Mouse (Mus musculus) stomach, embryonic 16.5 days (tissue): ENCODE data around the gene Bptf. TPM values are rescaled to one million over a fixed set of nuclear protein-coding genes. Genes with fewer than 3 reads are reported as not detected.
"Not testable (repeated sequence)": the region's sequence is repeated elsewhere in the genome, so short reads cannot be mapped to it uniquely, and the experiment has no call there.

Experiments used
- ATAC-seq: fragments of 200-750 bp; cut with Nextera tagmentation; 2 replicates; pipeline ENCODE4 v1.8.0; 2017; ENCODE audit warnings: moderate number of reproducible peaks, moderate TSS enrichment; ENCODE audit not compliant: insufficient read depth, low FRiP score
- H3K27ac ChIP-seq: fragments of 300-500 bp; sonication (generic); 2 replicates; pipeline ENCODE4 v1.5.1; 2014; ENCODE audit warnings: low read length
- H3K27me3 ChIP-seq: fragments of 300-500 bp; sonication (generic); 2 replicates; pipeline ENCODE4 v1.6.1; 2014; ENCODE audit warnings: low read length, control low read depth, mixed read lengths; ENCODE audit not compliant: control insufficient read depth, insufficient read depth
- H3K36me3 ChIP-seq: fragments of 300-500 bp; sonication (generic); 2 replicates; pipeline ENCODE4 v1.6.1; 2014; ENCODE audit warnings: low read length; ENCODE audit not compliant: control insufficient read depth, insufficient read depth
- H3K4me1 ChIP-seq: fragments of 300-500 bp; sonication (generic); 2 replicates; pipeline ENCODE4 v1.6.1; 2014; ENCODE audit warnings: low read length, control low read depth, mixed read lengths; ENCODE audit not compliant: control insufficient read depth, insufficient read depth
- H3K4me2 ChIP-seq: fragments of 300-500 bp; sonication (generic); 2 replicates; pipeline ENCODE4 v1.6.1; 2014; ENCODE audit warnings: low read depth, low read length, mixed read lengths
- H3K4me3 ChIP-seq: fragments of 300-500 bp; sonication (generic); replicated peaks from 2 replicates; pipeline ENCODE4 v1.5.1; 2014; ENCODE audit warnings: mild to moderate bottlenecking, low read length
- H3K9ac ChIP-seq: fragments of 300-500 bp; sonication (generic); 2 replicates; pipeline ENCODE4 v1.6.1; 2014; ENCODE audit warnings: low read length
- H3K9me3 ChIP-seq: fragments of 300-500 bp; sonication (generic); replicated peaks from 2 replicates; pipeline ENCODE4 v1.6.1; 2016; ENCODE audit warnings: low read length, control low read depth; ENCODE audit not compliant: control insufficient read depth
- WGBS: fragments of 180-500 bp; shearing (Covaris S2); extraction: QIAGEN DNeasy Blood & Tissue Kit; methylation state at CpG from one replicate; pipeline ENCODE4 v1.1.7; 2014; 5-methylcytosine and 5-hydroxymethylcytosine counted together
- polyA plus RNA-seq: library from polyadenylated mRNA; unstranded; fragments of >200 nt; fragmentation: Nextera tagmentation; extraction: Ambion mirVana; gene quantifications from 2 replicates; pipeline ENCODE4 v1.2.1, GENCODE M21; 2015

Bptf gene
- polyA plus RNA-seq, 1 experiment from 2014 or later, result 27.4 TPM

DNA sequence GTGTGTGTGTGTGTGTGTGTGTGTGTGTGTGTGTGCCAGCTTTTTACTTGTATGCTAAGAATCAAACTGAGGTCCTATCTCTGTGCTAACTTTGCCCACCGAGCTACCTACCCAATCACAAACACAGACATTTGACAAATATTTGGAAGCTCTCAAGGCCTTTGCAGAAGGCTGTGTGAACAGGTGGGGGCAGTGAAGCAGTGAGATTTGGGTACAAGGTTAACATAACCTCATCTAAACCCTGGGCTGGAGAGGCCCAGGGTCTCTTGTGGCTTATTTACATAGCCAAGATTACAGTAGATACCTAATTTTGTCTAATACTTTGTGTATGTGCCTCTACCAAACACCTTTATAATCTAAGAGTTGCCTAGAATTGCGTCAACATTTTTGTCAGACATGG is 10.5 kb upstream of the Bptf start:
- H3K4me2 ChIP-seq, result no peak overlapping the region
- no peaks in the 10 kb centered on the region for H3K4me1 ChIP-seq
- WGBS, result 76% methylated on average over 2 of the region's 2 CpGs
- H3K27ac ChIP-seq, result no peak overlapping the region
- no peaks in the 10 kb centered on the region for H3K9me3 ChIP-seq
- no peak overlapping the region for H3K9ac ChIP-seq
- ATAC-seq, result no peak
- no peaks in the 10 kb centered on the region for H3K36me3 ChIP-seq
- H3K27me3 ChIP-seq, result no peaks in the 10 kb centered on the region
- H3K4me3 ChIP-seq, result no peak overlapping the region

DNA sequence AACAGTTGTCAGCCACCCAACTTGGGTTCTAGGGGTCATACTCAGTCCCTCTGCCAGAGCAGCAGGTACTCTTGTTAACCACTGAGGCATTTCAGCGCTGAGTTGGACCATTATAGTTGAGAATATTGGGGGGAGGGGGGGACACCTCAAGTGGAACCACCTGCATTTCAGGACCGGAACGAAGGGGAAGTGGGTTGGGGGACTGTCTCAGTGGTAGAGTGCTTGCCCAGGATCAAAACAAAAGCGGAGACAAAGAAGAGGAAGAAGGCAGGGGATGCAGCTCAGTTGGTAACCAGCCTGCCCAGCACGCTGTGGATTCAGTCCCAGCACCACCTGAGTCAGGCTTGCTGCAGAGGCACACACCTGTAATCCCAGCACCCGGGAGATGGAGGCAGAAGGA is 8.8 kb upstream of the Bptf start:
- Histone ChIP-seq H3K9ac (no peak overlapping the region), H3K4me2 (no peak overlapping the region), H3K36me3 (no peaks in the 10 kb centered on the region), H3K9me3 (no peaks in the 10 kb centered on the region), H3K4me3 (no peak overlapping the region), H3K27me3 (no peaks in the 10 kb centered on the region), H3K27ac (no peak overlapping the region), H3K4me1 (no peaks in the 10 kb centered on the region)
- ATAC-seq, result no peak
- WGBS, result 29% methylated on average over 6 of the region's 6 CpGs

DNA sequence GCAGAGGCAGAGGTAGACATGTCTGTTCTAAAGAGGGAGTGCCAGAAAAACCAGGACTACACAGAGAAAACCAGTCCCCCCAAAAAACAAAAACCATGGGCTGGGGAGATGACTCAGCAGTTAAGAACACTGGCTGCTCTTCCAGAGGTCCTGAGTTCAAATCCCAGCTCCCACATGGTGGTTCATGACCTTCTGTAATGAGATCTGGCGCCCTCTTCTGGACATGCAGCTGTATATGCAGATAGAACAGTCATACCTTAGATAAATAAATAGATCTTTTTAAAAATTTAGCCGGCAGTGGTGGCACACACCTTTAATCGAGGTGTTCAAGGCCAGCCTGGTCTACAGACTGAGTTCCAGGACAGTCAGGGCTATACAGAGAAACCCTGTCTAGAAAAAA is 6.7 kb upstream of the Bptf start:
- no peaks in the 10 kb centered on the region for H3K4me1 ChIP-seq
- H3K27ac ChIP-seq, result no peak overlapping the region
- ATAC-seq, result no peak
- H3K4me2 ChIP-seq, result no peak overlapping the region
- H3K27me3 ChIP-seq, result no peaks in the 10 kb centered on the region
- H3K9ac ChIP-seq, result no peak overlapping the region
- 79% methylated on average over 3 of the region's 3 CpGs for WGBS
- no peak overlapping the region for H3K4me3 ChIP-seq
- H3K36me3 ChIP-seq, result no peaks in the 10 kb centered on the region
- no peaks in the 10 kb centered on the region for H3K9me3 ChIP-seq

DNA sequence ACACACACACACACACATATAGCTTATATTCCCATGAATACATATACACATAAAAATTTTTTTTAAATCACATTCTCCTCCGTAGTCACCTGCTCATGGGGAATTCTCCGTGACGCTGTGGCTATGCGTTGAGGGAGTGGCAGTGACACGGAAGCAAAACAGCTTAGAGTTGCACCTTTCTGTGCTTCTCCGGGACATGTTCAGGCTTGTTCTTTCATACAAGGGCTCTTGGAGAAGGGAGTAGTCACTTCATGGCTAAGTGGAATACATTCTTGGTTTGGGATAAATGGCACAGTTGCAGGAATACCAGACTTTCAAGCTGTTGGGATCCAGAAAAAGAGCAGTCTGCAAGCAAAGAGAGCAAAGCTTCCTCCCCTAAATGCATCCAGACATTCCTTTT is 5.7 kb upstream of the Bptf start:
- H3K4me1 ChIP-seq, result peaks cover 3% of the 10 kb centered on the region
- H3K27ac ChIP-seq, result no peak overlapping the region
- no peak overlapping the region for H3K4me3 ChIP-seq
- H3K36me3 ChIP-seq, result no peaks in the 10 kb centered on the region
- H3K27me3 ChIP-seq, result no peaks in the 10 kb centered on the region
- 83% methylated on average over 6 of the region's 6 CpGs for WGBS
- H3K9ac ChIP-seq, result no peak overlapping the region
- no peaks in the 10 kb centered on the region for H3K9me3 ChIP-seq
- no peak for ATAC-seq
- no peak overlapping the region for H3K4me2 ChIP-seq

DNA sequence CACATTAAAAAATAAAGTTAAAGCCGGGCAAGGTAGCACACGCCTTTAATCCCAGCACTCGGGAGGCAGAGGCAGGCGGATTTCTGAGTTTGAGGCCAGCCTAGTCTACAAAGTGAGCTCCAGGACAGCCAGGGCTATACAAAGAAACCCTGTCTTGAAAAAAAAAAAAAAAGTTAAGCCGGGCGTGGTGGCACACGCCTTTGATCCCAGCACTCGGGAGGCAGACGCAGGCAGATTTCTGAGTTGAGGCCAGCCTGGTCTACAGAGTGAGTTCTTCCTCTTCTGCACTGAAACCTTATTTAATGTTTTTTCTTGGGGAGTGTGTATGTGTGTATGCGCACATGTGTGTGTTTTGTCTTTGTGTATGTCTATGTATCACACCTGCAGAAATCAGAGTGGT is 4.5 kb upstream of the Bptf start:
- not testable (repeated sequence) for H3K4me1 ChIP-seq, H3K4me2 ChIP-seq, ATAC-seq, H3K4me3 ChIP-seq, H3K27me3 ChIP-seq, H3K36me3 ChIP-seq, H3K9me3 ChIP-seq, H3K9ac ChIP-seq, H3K27ac ChIP-seq
- 92% methylated on average over 10 of the region's 10 CpGs for whole genome bisulfite sequencing

DNA sequence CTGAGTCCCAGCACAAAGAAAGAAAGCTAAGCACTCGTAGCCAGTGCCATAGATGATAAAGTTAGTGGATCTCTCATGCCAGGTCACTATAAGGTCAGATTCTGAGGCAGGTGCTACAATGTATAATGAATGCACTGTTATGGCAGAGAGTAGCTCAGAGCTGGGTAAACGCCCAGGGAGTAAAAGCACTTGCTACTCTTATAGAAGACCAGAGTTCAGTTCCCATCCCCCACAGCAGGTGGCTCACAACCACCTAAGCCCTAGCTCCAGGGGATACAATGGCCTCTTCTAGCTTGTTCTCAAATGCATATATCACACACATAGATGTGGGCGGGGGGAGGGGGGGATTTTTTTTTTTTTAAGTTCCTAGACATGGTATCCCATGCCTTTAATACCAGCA is 3.8 kb upstream of the Bptf start:
- Histone ChIP-seq H3K9me3 (no peaks in the 10 kb centered on the region), H3K4me2 (no peak overlapping the region), H3K4me1 (peaks cover 4% of the 10 kb centered on the region), H3K9ac (no peak overlapping the region), H3K36me3 (no peaks in the 10 kb centered on the region), H3K4me3 (no peak overlapping the region), H3K27ac (no peak overlapping the region), H3K27me3 (no peaks in the 10 kb centered on the region)
- no peak for ATAC-seq
- 41% methylated on average over 3 of the region's 3 CpGs for WGBS

DNA sequence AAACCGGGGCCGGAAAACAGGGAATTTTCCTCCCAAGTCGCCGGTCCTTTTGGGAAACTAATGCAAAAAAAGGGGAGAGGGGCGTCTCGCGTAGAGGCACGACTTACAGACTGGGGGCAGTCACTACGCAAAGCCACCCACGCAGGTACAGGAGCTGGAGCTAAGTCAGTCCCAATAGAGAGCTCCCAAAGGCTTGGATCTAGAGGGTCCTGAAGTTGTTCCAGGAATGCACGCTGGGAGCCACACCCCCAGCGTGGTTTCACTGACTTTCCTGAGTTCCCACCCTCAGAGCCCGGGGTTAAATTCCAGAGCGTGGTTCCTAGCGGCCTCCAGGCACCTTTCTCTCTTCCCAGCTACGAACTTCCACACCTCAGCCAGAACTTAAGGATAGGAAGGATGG is 499 bp upstream of the Bptf start:
- peak overlapping the region; percentile 52; the same call in 1 of the 2 replicates for H3K27ac ChIP-seq
- under 1% methylated on average over 16 of the region's 16 CpGs for whole genome bisulfite sequencing
- H3K9ac ChIP-seq, result peak overlapping the region; percentile 100
- H3K4me2 ChIP-seq, result peak overlapping the region; percentile 89
- H3K4me1 ChIP-seq, result peaks cover 12% of the 10 kb centered on the region
- peak; percentile 27 for ATAC-seq
- no peaks in the 10 kb centered on the region for H3K27me3 ChIP-seq
- no peaks in the 10 kb centered on the region for H3K9me3 ChIP-seq
- H3K4me3 ChIP-seq, result peak overlapping the region; percentile 88
- H3K36me3 ChIP-seq, result no peaks in the 10 kb centered on the region

DNA sequence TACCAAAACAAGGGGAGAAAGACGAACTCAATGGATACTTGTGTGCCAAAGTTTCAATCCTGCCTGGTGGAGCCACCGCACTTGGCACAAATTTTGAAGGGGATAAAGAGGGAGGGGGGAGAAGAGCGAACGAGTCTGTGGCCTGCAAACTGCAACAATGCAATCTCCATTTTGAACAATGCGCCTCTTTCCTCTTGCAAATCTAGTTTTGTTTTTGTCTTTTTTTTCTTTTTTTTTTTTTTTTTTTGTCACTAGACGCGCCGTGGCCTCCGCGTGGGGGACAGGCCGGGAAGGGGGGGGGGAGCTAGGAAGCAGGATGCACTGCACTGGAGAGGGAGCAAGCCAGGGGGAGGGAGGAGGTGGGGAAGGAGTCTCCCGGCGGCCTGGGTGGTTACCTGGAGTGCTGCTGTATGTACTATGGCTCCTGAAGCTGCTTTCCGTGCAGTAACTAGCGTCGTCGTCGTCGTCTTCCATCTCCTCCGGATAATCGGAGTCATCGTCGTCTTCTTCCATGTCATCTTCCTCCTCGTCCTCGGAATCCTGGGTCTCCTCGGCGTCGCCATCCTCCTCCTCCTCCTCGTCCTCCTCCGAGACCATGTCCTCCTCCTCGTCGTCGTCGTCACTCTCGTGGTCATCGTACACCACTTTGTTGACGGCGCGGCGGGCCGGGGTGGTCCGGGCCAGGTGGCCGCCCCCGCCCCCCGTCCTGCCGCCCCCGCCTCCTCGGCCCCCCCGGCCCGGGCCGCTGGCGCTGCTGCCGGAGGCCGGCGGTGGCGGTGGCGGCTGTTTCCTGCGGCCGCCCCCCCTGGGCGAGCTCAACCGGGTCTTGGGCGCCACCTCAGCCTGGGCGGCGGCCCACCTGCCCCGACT is 813 bp downstream of the Bptf start:
- WGBS, result under 1% methylated on average over 55 of the region's 65 CpGs
- Histone ChIP-seq H3K9me3 (no peaks in the 10 kb centered on the region), H3K4me2 (peak overlapping the region; percentile 85), H3K27me3 (no peaks in the 10 kb centered on the region), H3K27ac (peak overlapping the region; percentile 96), H3K9ac (peak overlapping the region; percentile 100), H3K4me1 (peaks cover 12% of the 10 kb centered on the region), H3K4me3 (peak overlapping the region; percentile 88), H3K36me3 (no peaks in the 10 kb centered on the region)
- ATAC-seq, result peak; percentile 63

DNA sequence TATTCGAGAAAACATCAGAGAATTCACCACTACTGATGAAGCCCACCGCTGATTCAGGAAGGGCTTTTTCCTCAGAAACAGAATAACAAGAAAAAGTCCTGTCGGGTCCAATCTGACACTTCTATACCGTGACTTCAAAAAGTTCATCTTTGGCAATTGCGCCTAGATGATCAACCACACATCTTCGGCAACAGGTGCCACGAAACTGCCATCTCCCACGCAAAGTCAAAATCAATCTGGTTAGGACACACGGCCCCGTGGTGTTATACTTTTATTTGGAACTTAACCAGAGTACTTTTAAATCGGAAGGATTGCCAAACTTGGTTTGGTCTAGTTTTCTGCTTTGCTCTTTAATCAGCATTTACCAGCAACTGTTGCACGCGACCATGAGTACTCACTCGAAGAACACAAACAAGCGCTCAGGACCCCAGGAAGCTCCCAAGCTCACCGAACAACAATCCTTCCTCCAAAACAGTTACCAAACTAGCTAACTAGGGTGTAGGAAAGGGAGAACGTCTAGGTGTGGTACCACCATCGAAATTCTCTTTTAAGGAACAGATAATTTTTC is 1.6 kb downstream of the Bptf start:
- H3K27ac ChIP-seq, result 0 out of 2 replicates have a peak overlapping the region, but pooled peaks have one; percentile 96

More for the DNA sequence above, 1.6 kb downstream of the Bptf start:
- H3K9me3 ChIP-seq, result no peaks in the 10 kb centered on the region
- H3K36me3 ChIP-seq, result no peaks in the 10 kb centered on the region
- no peaks in the 10 kb centered on the region for H3K27me3 ChIP-seq
- peak overlapping the region; percentile 100 for H3K9ac ChIP-seq
- no peak for ATAC-seq
- peak overlapping the region; percentile 85 for H3K4me2 ChIP-seq
- WGBS, result 1% methylated on average over 18 of the region's 18 CpGs
- H3K4me3 ChIP-seq, result peak overlapping the region; percentile 88
- H3K4me1 ChIP-seq, result peaks cover 12% of the 10 kb centered on the region
